Mouse (Mus musculus): ENCODE data around the gene Ndufs4.

- TF ChIP-seq GATA1 (IDR thresholded peaks at IDR 0.05; ENCODE audit: low read length): no peak
- no peak for TF ChIP-seq TAL1 (IDR thresholded peaks at IDR 0.05; ENCODE audit: low read length)
Measured at GRCm38 (mm10) chr13:114406866-114407265, 18.8 kb upstream of the Ndufs4 start.

Data from erythroblast, embryonic 14.5 days (primary cell).